Mouse (Mus musculus) cerebellum, adult 2 months (tissue): ENCODE measurements around the gene Shisa5. TPM values are rescaled to one million over a fixed set of nuclear protein-coding genes. Genes with fewer than 3 reads are reported as not detected.

Source experiments
- DNase-seq, 2 experiments: peaks; one replicate each; pipeline ENCODE4 v3.0.0; 2021
- H3K27ac ChIP-seq: fragments of 200-500 bp; 2 replicates; pipeline ENCODE4 v1.5.1; 2012; ENCODE audit warnings: low read length, control low read depth, inconsistent platforms; ENCODE audit not compliant: insufficient read depth
- H3K27me3 ChIP-seq: fragments of 200-500 bp; 2 replicates; pipeline ENCODE4 v1.6.1; 2012; ENCODE audit warnings: inconsistent platforms, mild to moderate bottlenecking, low read length, moderate library complexity; ENCODE audit not compliant: control insufficient read depth, insufficient read depth
- H3K4me1 ChIP-seq: fragments of 200-500 bp; 2 replicates; pipeline ENCODE4 v1.6.1; 2011; ENCODE audit warnings: low read length; ENCODE audit not compliant: control insufficient read depth, insufficient read depth
- H3K4me3 ChIP-seq: fragments of 200-500 bp; replicated peaks from 2 replicates; pipeline ENCODE3; 2011; ENCODE audit warnings: mild to moderate bottlenecking, low read depth, low read length, control low read depth; ENCODE audit not compliant: insufficient read depth
- CTCF ChIP-seq: fragments of 200-500 bp; IDR thresholded peaks from 2 replicates; pipeline ENCODE4 v1.5.1; 2011; ENCODE audit warnings: low read depth, mild to moderate bottlenecking, control low read depth, low read length, moderate library complexity, borderline replicate concordance; ENCODE audit not compliant: insufficient read depth
- POLR2A ChIP-seq: fragments of 200-500 bp; IDR thresholded peaks from 2 replicates; pipeline ENCODE4 v1.6.1; 2011; ENCODE audit warnings: low read length, control low read depth, borderline replicate concordance; ENCODE audit not compliant: insufficient read depth
- WGBS: fragments of 180-500 bp; shearing (Covaris S2); methylation state at CpG from one replicate; pipeline ENCODE4 v1.1.7; 2018; 5-methylcytosine and 5-hydroxymethylcytosine counted together
- polyA plus RNA-seq: library from polyadenylated mRNA; depleted of rRNA; stranded (reverse); fragments of >200 nt; gene quantifications from 2 replicates; pipeline ENCODE4 v1.2.3, GENCODE M21; 2012

Shisa5 gene
- polyA plus RNA-seq, 1 experiment = 79.8 TPM

DNA sequence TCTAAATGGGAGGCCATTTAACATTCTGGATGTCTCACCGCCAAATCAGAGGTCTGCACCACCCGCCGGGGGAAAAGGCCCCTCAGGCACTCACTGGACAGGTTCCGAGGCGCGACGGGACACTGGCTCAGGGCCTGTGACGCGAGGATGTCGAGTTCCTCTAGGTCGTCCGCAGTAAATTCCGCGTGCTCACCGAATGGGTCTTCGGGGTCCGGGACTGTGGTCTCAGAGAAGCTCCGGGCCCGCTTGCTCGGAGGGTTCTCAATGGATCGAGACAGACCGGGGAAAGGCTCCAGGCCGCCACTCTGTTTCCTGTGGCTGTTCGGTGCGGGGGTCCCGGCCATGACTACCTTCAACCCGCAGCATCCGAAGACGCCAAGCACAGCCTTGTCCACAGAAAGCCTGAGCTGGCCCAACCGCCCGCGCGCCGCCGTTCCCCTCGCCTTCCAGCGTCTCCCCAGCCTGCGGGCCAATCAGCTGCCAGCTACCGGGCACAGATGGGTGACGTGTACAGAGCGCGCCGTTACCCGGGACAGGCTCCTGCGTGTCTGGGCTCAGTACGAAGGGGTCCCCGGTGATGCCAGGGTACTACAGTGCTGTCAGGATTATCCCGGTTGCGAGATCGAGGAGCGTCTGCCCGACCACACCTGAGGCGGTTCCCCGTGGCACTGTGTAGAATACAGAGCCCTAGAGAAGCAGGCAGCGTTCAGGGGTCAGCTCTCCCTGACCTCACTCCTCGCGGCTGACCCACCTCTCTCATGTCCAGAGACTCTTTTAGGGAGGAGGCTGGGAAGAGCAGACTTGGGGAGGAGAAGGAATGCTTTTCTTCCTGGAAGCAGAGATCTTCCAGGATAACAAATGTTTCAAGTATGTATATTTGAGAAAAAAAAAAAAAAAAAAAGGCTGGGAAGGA lies 35.6 kb downstream of the Shisa5 start, which contains the start of gene Atrip:
Gene Atrip (minus strand): TSS at position 464 of the 913 bp plus-strand sequence.
- DNase-seq = peak; percentile 94 to 95
- Histone ChIP-seq H3K4me1 (no peaks in the 10 kb centered on the region), H3K27ac (peak within 1 kb of the TSS; percentile 71), H3K27me3 (no peaks in the 10 kb centered on the region), H3K4me3 (peak within 1 kb of the TSS; percentile 96)
- under 1% methylated on average over 57 of the region's 57 CpGs for WGBS
- peak; percentile 96 for TF ChIP-seq POLR2A
- TF ChIP-seq CTCF = no peak

DNA sequence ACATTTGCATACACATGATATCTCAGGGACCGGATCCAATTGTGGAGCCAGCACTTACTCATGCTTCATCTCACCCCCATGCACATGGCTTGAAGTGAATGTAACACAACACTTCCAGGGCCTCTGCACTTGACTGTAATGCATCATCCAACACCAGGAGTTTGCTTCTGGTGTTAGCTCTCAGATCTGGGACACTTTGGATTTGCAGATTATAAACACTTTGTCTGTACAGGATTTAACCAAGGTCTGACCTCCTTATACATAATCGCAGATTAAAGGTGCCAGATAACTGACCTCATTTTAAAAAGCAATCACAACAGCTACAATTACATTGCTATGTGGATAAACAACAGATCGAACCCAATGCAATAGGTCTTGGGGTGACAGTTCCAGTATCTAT lies 42.2 kb downstream of the Shisa5 start:
- peaks cover 3% of the 10 kb centered on the region; the same call in 1 of the 2 replicates for H3K4me1 ChIP-seq
- H3K4me3 ChIP-seq = no peak overlapping the region
- no peak for DNase-seq
- H3K27ac ChIP-seq = no peak overlapping the region
- 90% methylated on average over 3 of the region's 3 CpGs for WGBS
- no peaks in the 10 kb centered on the region for H3K27me3 ChIP-seq
- no peak for TF ChIP-seq POLR2A
- no peak for TF ChIP-seq CTCF

DNA sequence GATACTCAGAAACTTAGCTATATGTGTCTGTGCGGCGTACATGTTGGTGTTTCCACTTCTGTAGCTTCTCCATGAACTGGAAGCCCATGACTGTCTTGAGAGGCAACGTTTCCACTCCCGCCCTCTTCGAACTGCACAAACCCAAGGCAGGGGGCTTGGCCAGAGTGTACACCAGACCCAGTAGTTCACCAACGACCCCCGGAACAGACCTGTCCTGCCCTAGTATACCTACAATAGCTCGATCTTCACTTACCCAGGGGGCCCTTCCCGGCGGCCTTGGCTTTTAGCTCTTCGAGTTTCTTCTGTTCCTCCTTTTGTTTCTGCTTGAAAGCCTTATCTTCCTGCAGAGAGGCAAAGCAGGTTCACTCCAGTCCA lies 43.4 kb downstream of the Shisa5 start:
- peak overlapping the region; percentile 71 for H3K4me3 ChIP-seq
- no peak for TF ChIP-seq POLR2A
- no peak for TF ChIP-seq CTCF
- 3% methylated on average over 11 of the region's 11 CpGs for WGBS
- no peak for DNase-seq
- no peak overlapping the region; the same call in 1 of the 2 replicates for H3K27ac ChIP-seq
- H3K4me1 ChIP-seq = peaks cover 3% of the 10 kb centered on the region; the same call in 1 of the 2 replicates
- H3K27me3 ChIP-seq = no peaks in the 10 kb centered on the region

DNA sequence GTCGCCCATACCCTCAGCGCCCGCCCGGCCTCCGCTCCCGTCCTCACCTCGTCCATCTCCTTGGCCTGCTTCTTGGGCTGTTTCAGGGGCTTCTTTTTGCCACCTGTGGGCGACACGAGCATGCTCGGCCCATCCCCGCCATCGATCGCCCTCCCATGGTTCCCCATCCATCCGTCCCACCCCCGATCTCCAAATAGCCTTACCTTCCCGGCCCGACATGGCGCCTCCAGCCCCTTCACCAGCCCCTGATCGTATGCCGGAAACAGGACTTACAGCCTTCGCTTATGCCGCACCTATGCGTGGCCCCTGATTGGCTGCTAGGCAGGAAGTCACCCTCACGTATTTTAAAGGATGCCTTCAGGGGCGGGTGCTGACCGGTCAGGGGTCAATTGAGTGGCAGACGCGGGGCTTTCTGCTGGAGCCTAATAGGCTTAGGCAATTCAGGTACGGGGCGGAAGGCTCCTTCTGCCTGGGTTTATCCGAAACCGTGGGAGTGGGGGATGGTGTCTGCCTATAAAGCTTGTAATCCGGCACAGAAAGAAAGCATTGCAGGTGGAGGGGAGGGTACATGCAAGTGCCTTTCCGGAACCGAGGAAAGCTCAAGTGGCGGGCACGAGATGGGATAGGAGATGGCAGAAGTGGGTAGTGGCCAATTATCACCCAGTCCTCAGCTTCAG lies 43.9 kb downstream of the Shisa5 start, which contains the start of the genes Ccdc51 and Tma7:
Gene Ccdc51 (plus strand): TSS at position 370 of the 677 bp plus-strand sequence.
Gene Tma7 (minus strand): TSS at position 464 of the 677 bp plus-strand sequence.
- H3K4me3 ChIP-seq = peak within 1 kb of the TSS; percentile 71
- H3K4me1 ChIP-seq = peaks cover 3% of the 10 kb centered on the region; the same call in 1 of the 2 replicates
- WGBS = under 1% methylated on average over 37 of the region's 37 CpGs
- TF ChIP-seq POLR2A (peak; percentile 78; the same call in 1 of the 2 replicates), CTCF (no peak)
- DNase-seq = peak; percentile 86 to 89
- H3K27ac ChIP-seq = peak within 1 kb of the TSS; percentile 8; the same call in 1 of the 2 replicates
- H3K27me3 ChIP-seq = no peaks in the 10 kb centered on the region

DNA sequence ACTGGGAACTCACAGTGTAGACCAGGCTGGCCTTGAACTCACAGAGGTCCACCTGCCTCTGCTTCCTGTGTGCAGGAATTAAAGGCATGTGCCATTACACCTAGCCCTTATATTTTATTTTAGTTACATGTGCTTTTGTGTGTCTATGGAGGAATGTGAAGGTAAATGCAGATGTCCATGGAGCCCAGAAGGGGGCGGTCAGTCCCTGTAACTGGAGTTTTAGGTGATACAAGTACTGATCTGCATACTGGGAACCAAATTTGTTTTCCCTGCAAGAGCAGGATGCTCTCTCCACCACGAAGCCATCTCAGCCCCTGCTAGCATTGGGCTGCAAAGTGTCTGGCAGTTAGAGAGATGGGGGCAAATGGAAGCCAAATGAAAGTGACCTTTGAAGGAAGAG lies 46.6 kb downstream of the Shisa5 start:
- WGBS = 21% methylated on average over 2 of the region's 2 CpGs
- H3K27me3 ChIP-seq = no peaks in the 10 kb centered on the region
- TF ChIP-seq POLR2A = no peak
- TF ChIP-seq CTCF = peak; percentile 46; the same call in 1 of the 2 replicates
- no peak overlapping the region for H3K4me3 ChIP-seq
- no peak overlapping the region for H3K27ac ChIP-seq
- H3K4me1 ChIP-seq = peaks cover 3% of the 10 kb centered on the region; the same call in 1 of the 2 replicates
- no peak for DNase-seq

DNA sequence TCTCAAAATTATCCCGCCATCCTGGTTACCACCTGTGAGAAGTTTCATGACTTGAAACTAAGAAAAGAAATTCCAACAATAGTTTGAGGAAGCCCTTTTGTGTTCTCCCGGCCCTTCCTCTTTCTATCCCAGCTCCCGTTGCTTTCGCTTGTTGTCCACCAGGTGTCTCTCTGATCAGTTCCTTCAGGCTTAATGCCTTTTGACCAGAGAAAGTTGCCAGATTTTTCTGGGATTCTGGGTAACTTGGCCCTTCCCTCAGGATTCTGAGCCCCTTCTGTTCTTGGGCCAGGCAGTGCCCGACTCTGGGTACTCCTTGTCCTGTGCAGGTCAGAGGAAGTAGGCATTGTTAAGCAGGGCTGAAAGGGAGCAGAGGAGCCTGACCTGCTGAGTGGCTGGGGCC lies 49.6 kb downstream of the Shisa5 start:
- H3K27ac ChIP-seq = no peak overlapping the region
- H3K27me3 ChIP-seq = no peaks in the 10 kb centered on the region
- DNase-seq = peak; percentile 40 to 49
- peaks cover 2% of the 10 kb centered on the region; the same call in 1 of the 2 replicates for H3K4me1 ChIP-seq
- no peak overlapping the region for H3K4me3 ChIP-seq
- no peak for TF ChIP-seq POLR2A
- peak; percentile 39; the same call in 1 of the 2 replicates for TF ChIP-seq CTCF
- WGBS = 9% methylated on average over 5 of the region's 5 CpGs

DNA sequence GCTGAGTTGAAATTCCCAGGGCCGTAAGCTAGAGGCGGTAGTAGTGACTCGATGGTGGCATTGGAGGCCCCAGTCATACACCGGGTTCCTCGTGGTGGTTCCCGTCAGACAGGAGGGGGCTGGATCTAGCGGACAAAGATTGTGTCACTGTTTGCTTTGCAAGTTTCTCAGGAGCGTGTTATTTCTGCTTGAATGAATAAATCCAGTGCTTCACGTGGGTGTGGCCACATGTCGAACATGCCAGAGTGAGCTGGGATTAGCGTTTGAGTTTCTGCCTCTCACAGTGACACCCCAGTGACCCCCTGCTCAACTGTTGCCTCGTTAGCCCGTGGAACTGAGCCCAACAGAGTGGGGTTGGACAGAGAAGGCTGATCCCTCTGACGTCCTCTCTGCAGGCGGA lies 52.1 kb downstream of the Shisa5 start:
- DNase-seq = no peak
- 47% methylated on average over 15 of the region's 15 CpGs for WGBS
- TF ChIP-seq CTCF = no peak

More for the DNA sequence above, 52.1 kb downstream of the Shisa5 start:
- H3K27me3 ChIP-seq = no peaks in the 10 kb centered on the region
- H3K4me1 ChIP-seq = no peaks in the 10 kb centered on the region
- no peak overlapping the region for H3K27ac ChIP-seq
- H3K4me3 ChIP-seq = no peak overlapping the region
